Mouse (Mus musculus) brain, embryonic 14.5 days (tissue): ENCODE data around the gene Bcl2l14.

Experiments used
- CTCF ChIP-seq: fragments of 200-500 bp; IDR thresholded peaks from 2 replicates; pipeline ENCODE4 v1.5.1; 2012; ENCODE audit warnings: inconsistent platforms, mild to moderate bottlenecking, moderate library complexity, borderline replicate concordance; ENCODE audit not compliant: insufficient read depth, insufficient read length; ENCODE audit errors: extremely low read depth
- POLR2A ChIP-seq: fragments of 200-500 bp; IDR thresholded peaks from 2 replicates; pipeline ENCODE4 v1.6.1; 2012; ENCODE audit warnings: mild to moderate bottlenecking, inconsistent platforms, borderline replicate concordance; ENCODE audit not compliant: poor library complexity, insufficient read depth, insufficient read length, severe bottlenecking; ENCODE audit errors: extremely low read depth

GRCm38 (mm10) chr6:134353751-134354150, 42.4 kb upstream of the Bcl2l14 start:
- TF ChIP-seq CTCF, result no peak
- TF ChIP-seq POLR2A, result no peak
